27 mouse cellular contexts compared by ENCODE assay signal in the genomic region with DNA sequence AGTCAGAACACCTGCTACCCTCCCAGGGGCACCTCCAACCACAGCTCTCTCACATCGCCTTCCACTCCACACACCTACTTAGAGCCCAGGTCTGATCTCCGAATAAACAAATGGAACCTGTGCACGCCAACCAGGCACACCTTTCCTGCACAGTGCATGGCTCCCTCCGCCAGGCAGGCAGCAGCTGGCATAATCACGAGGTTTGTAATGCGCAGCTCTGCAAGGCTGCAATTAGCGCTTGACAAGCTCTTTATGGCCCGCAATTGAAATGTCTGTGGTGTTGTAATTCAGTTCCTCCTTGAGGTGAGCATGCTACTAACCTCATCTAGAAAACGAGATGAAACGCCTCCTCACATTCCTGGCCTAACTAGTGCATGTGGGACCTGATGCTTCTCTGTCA. TPM values are rescaled to one million over a fixed set of nuclear protein-coding genes. Genes with fewer than 3 reads are reported as not detected.
DNase-seq lines count a peak whose midpoint lies in the region; ATAC-seq and TF ChIP-seq lines count a peak whose summit lies in the region.
"Had no signal": no experiment of that assay in that cellular context is flagged by ENCODE, and none has a peak within 500 bp of the region (broad histone marks: within the 10 kb centered on the region; RNA-seq: fewer than 3 reads in every experiment).

No protein-coding gene starts in this region.

- no peaks in the 10 kb centered on the region for H3K36me3 ChIP-seq in forebrain, embryonic 16.5 days (ENCODE audit: control insufficient read depth, insufficient read depth)
- H3K36me3 ChIP-seq in forebrain, embryonic 10.5 days (replicated peaks), result no peaks in the 10 kb centered on the region
- H3K36me3 ChIP-seq in intestine, embryonic 16.5 days (ENCODE audit: control insufficient read depth, insufficient read depth, low read length), result no peaks in the 10 kb centered on the region
- no peaks in the 10 kb centered on the region for H3K36me3 ChIP-seq in neural tube, embryonic 14.5 days (ENCODE audit: control insufficient read depth, insufficient read depth, low read length)
- H3K36me3 ChIP-seq: embryonic facial prominence, embryonic 10.5 days; embryonic facial prominence, embryonic 13.5 days; G1E; heart, embryonic 12.5 days; heart, embryonic 15.5 days; hindbrain, embryonic 10.5 days; hindbrain, embryonic 15.5 days had no signal

- H3K27me3 ChIP-seq in forebrain, embryonic 16.5 days (replicated peaks; ENCODE audit: control insufficient read depth, insufficient read depth, low read length), result no peaks in the 10 kb centered on the region
- H3K27me3 ChIP-seq in forebrain, embryonic 10.5 days (ENCODE audit: poor library complexity, severe bottlenecking), result no peaks in the 10 kb centered on the region
- H3K27me3 ChIP-seq in intestine, embryonic 16.5 days (replicated peaks; ENCODE audit: control insufficient read depth, insufficient read depth, low read length), result no peaks in the 10 kb centered on the region
- no peaks in the 10 kb centered on the region for H3K27me3 ChIP-seq in neural tube, embryonic 14.5 days (ENCODE audit: control insufficient read depth, insufficient read depth, low read length)
- H3K27me3 ChIP-seq: embryonic facial prominence, embryonic 13.5 days; heart, embryonic 12.5 days; heart, embryonic 15.5 days; hindbrain, embryonic 15.5 days had no signal

- H3K27ac ChIP-seq in forebrain, embryonic 16.5 days (ENCODE audit: low read length), result no peak overlapping the region
- no peak overlapping the region for H3K27ac ChIP-seq in forebrain, embryonic 10.5 days
- no peak overlapping the region for H3K27ac ChIP-seq in intestine, embryonic 16.5 days (ENCODE audit: low read length)
- H3K27ac ChIP-seq in neural tube, embryonic 14.5 days (ENCODE audit: low read depth, low read length), result no peak overlapping the region
- H3K27ac ChIP-seq: embryonic facial prominence, embryonic 10.5 days; embryonic facial prominence, embryonic 13.5 days; heart, embryonic 15.5 days; hindbrain, embryonic 10.5 days; hindbrain, embryonic 15.5 days had no signal

- no peak overlapping the region for H3K4me3 ChIP-seq in forebrain, embryonic 16.5 days (replicated peaks; ENCODE audit: low read length)
- H3K4me3 ChIP-seq in forebrain, embryonic 10.5 days, result no peak overlapping the region
- no peak overlapping the region for H3K4me3 ChIP-seq in intestine, embryonic 16.5 days (ENCODE audit: low read length)
- no peak overlapping the region for H3K4me3 ChIP-seq in neural tube, embryonic 14.5 days (ENCODE audit: low read depth, low read length)
- H3K4me3 ChIP-seq: embryonic facial prominence, embryonic 10.5 days; embryonic facial prominence, embryonic 13.5 days; erythroblast, embryonic 14.5 days; heart, embryonic 12.5 days; heart, embryonic 15.5 days; hindbrain, embryonic 10.5 days; hindbrain, embryonic 15.5 days had no signal

- TF ChIP-seq POLR2A in brain, embryonic 14.5 days (IDR thresholded peaks at IDR 0.05; ENCODE audit: borderline replicate concordance, extremely low read depth, insufficient read depth, insufficient read length, poor library complexity, severe bottlenecking), result no peak

- H3K4me2 ChIP-seq in forebrain, embryonic 16.5 days (ENCODE audit: low read length), result no peak overlapping the region
- no peak overlapping the region for H3K4me2 ChIP-seq in intestine, embryonic 16.5 days (ENCODE audit: low read depth, low read length)
- H3K4me2 ChIP-seq in neural tube, embryonic 14.5 days (ENCODE audit: low read depth, low read length), result no peak overlapping the region
- H3K4me2 ChIP-seq: embryonic facial prominence, embryonic 13.5 days; heart, embryonic 12.5 days; heart, embryonic 15.5 days; hindbrain, embryonic 15.5 days had no signal

- no peak for TF ChIP-seq CTCF in brain, embryonic 14.5 days (IDR thresholded peaks at IDR 0.05; ENCODE audit: borderline replicate concordance, extremely low read depth, insufficient read depth, insufficient read length)

- no peaks in the 10 kb centered on the region for H3K4me1 ChIP-seq in forebrain, embryonic 16.5 days (replicated peaks; ENCODE audit: control insufficient read depth, insufficient read depth, low read length)
- no peaks in the 10 kb centered on the region for H3K4me1 ChIP-seq in forebrain, embryonic 10.5 days
- H3K4me1 ChIP-seq in intestine, embryonic 16.5 days (ENCODE audit: control insufficient read depth, insufficient read depth, low read length), result no peaks in the 10 kb centered on the region
- H3K4me1 ChIP-seq in neural tube, embryonic 14.5 days (ENCODE audit: control insufficient read depth, insufficient read depth, low read length), result no peaks in the 10 kb centered on the region
- H3K4me1 ChIP-seq: embryonic facial prominence, embryonic 10.5 days; embryonic facial prominence, embryonic 13.5 days; heart, embryonic 12.5 days; heart, embryonic 15.5 days; hindbrain, embryonic 10.5 days had no signal

- H3K9me3 ChIP-seq in forebrain, embryonic 16.5 days (ENCODE audit: control insufficient read depth, low read length), result no peaks in the 10 kb centered on the region
- H3K9me3 ChIP-seq in forebrain, embryonic 10.5 days, result peaks cover 8% of the 10 kb centered on the region; the same call in 1 of the 2 replicates
- H3K9me3 ChIP-seq in intestine, embryonic 16.5 days (ENCODE audit: control insufficient read depth, low read length), result no peaks in the 10 kb centered on the region
- H3K9me3 ChIP-seq in neural tube, embryonic 14.5 days (ENCODE audit: control insufficient read depth, low read length), result no peaks in the 10 kb centered on the region
- H3K9me3 ChIP-seq: heart, embryonic 15.5 days; hindbrain, embryonic 15.5 days had no signal

- 76% methylated on average over 10 of the region's 10 CpGs for WGBS in forebrain, embryonic 16.5 days
- WGBS in forebrain, embryonic 10.5 days, result 90% methylated on average over 10 of the region's 10 CpGs
- WGBS in intestine, embryonic 16.5 days, result 55% methylated on average over 10 of the region's 10 CpGs
- WGBS in neural tube, embryonic 14.5 days, result 36% methylated on average over 10 of the region's 10 CpGs

- no peak overlapping the region for H3K9ac ChIP-seq in forebrain, embryonic 16.5 days (replicated peaks; ENCODE audit: low read depth, low read length)
- no peak overlapping the region for H3K9ac ChIP-seq in intestine, embryonic 16.5 days (ENCODE audit: low read depth, low read length)
- H3K9ac ChIP-seq in neural tube, embryonic 14.5 days (replicated peaks; ENCODE audit: low read depth, low read length), result no peak overlapping the region
- H3K9ac ChIP-seq: embryonic facial prominence, embryonic 13.5 days; heart, embryonic 12.5 days; heart, embryonic 15.5 days; hindbrain, embryonic 15.5 days had no signal

- ATAC-seq in forebrain, embryonic 16.5 days, result peak; percentile 40; the same call in 1 of the 2 replicates
- ATAC-seq in intestine, embryonic 16.5 days, result peak; percentile 90
- ATAC-seq in neural tube, embryonic 14.5 days (ENCODE audit: low read depth), result peak; percentile 68; the same call in 1 of the 2 replicates

- no peak for DNase-seq in forebrain, embryonic 10.5 days (ENCODE audit: extremely low spot score, low spot score)
- peak; percentile 46 for DNase-seq in brain, embryonic 14.5 days (ENCODE audit: low read depth)
- no peak for DNase-seq in kidney, postnatal 25 days
- no peak for DNase-seq in right cerebral cortex, adult 18-20 months
- DNase-seq: adrenal gland, adult 2 months; adrenal gland, postnatal 14 days; B cell, adult 2 months; cerebellum, adult 11-12 months; cerebellum, adult 8-10 months; cerebellum, postnatal 10 days; cerebellum, postnatal 36 days; embryo, embryonic 11 days; gastrocnemius, postnatal 25 days; heart, adult 18-20 months; heart, postnatal 10 days; heart, postnatal 36 days had no signal

RNA-seq across cellular contexts. Expression of a gene that starts 23.7 kb away (rescaled TPM):
- 3.9 and 5.5 TPM in 2 replicates for polyA plus RNA-seq in forebrain, embryonic 16.5 days (2015; fragmentation: Nextera tagmentation; extraction: Ambion mirVana)
- polyA plus RNA-seq in forebrain, embryonic 10.5 days (2016; fragmentation: Nextera tagmentation; extraction: Ambion mirVana), result 0.06 and 0.09 TPM in 2 replicates
- 10.2 and 25.0 TPM in 2 replicates for polyA plus RNA-seq in brain, embryonic 14.5 days (2012; rRNA removed)
- 0.07 and 0.17 TPM in 2 replicates for polyA plus RNA-seq in intestine, embryonic 16.5 days (2015; fragmentation: Nextera tagmentation; extraction: Ambion mirVana)
- polyA plus RNA-seq in neural tube, embryonic 14.5 days (2014; fragmentation: Nextera tagmentation; extraction: Ambion mirVana), result 12.2 and 16.4 TPM in 2 replicates
- polyA plus RNA-seq: erythroblast, embryonic 14.5 days; G1E had no signal

Comparison
In these comparisons a context has a peak if more than half of its experiments do, and no peak if none do; other contexts are left out.
1. ATAC-seq: peak in every context shown above with its lines; median percentile 90 in intestine, embryonic 16.5 days; 68 in neural tube, embryonic 14.5 days; 40 in forebrain, embryonic 16.5 days.